Mouse (Mus musculus) C2C12 (cell line): ENCODE data around the gene Spcs2.

Experiments
- CEBPB ChIP-seq: IDR thresholded peaks from one replicate; pipeline ENCODE4 v1.6.1; 2011; ENCODE audit warnings: low read depth, mild to moderate bottlenecking, control low read depth, moderate library complexity
- CTCF ChIP-seq: IDR thresholded peaks from one replicate; pipeline ENCODE4 v1.5.1; 2011; ENCODE audit not compliant: control insufficient read depth, insufficient read depth, insufficient read length
- FOSL1 ChIP-seq: IDR thresholded peaks from one replicate; pipeline ENCODE4 v1.8.0; 2011; ENCODE audit warnings: mild to moderate bottlenecking, low read length; ENCODE audit not compliant: poor library complexity, insufficient read depth, severe bottlenecking
- MAX ChIP-seq: IDR thresholded peaks from one replicate; pipeline ENCODE4 v1.6.1; 2011; ENCODE audit warnings: mild to moderate bottlenecking, control low read depth
- MYOD1 ChIP-seq: IDR thresholded peaks from one replicate; pipeline ENCODE4 v1.6.1; 2011; ENCODE audit warnings: low read depth; ENCODE audit not compliant: control insufficient read depth, insufficient read length
- MYOG ChIP-seq: IDR thresholded peaks from one replicate; pipeline ENCODE4 v1.6.1; 2011; ENCODE audit not compliant: control insufficient read depth, insufficient read length; ENCODE audit errors: extremely low read depth
- USF1 ChIP-seq: IDR thresholded peaks from one replicate; pipeline ENCODE4 v1.6.1; 2011; ENCODE audit warnings: low read depth, mild to moderate bottlenecking, control low read depth, moderate library complexity

DNA sequence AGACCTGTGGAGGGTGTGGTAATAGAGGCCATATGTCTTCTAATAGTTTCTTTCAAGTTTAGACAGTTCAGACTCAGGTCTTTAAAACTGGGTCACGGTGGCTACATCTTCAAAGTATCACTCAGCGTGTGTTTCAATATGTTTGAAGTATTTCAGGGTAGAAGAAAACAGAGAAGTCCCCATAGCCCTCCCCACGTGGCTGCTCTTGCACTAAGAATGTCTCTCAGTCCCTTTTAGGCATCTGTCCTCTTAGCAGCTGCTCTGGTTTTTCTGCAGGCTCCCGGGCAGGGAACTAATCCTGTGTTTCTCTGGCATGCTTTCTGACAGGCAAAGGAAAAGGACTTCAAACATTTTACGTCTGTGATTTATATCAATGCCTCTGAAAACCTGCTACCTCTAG is 12.6 kb upstream of the Spcs2 start:
- TF ChIP-seq CTCF = no peak
- TF ChIP-seq MAX = no peak
- TF ChIP-seq MYOD1 = no peak
- no peak for TF ChIP-seq FOSL1
- TF ChIP-seq USF1 = no peak
- no peak for TF ChIP-seq CEBPB
- no peak for TF ChIP-seq MYOG
